Mouse (Mus musculus) kidney, postnatal 0 days (tissue): Measurements from ENCODE around the gene Vgll2. TPM values are rescaled to one million over a fixed set of nuclear protein-coding genes. Genes with fewer than 3 reads are reported as not detected.
A peak's percentile ranks its signal among the peaks of the same experiment; 100 is the strongest.

ENCODE experiments used
- ATAC-seq: fragments of 200-750 bp; cut with Nextera tagmentation; replicated peaks from 2 replicates; pipeline ENCODE4 v1.8.0; 2017; ENCODE audit warnings: low read depth, moderate number of reproducible peaks, moderate TSS enrichment, moderate library complexity; ENCODE audit not compliant: low FRiP score
- DNase-seq: peaks from one replicate; pipeline ENCODE4 v3.0.0-alpha.2; 2016; ENCODE audit warnings: low spot score
- H3K27ac ChIP-seq: fragments of 300-500 bp; sonication (generic); 2 replicates; pipeline ENCODE4 v1.5.1; 2014; ENCODE audit warnings: mild to moderate bottlenecking
- H3K27me3 ChIP-seq: fragments of 300-500 bp; sonication (generic); 2 replicates; pipeline ENCODE4 v1.6.1; 2014; ENCODE audit warnings: low read length, mixed read lengths; ENCODE audit not compliant: insufficient read depth
- H3K36me3 ChIP-seq: fragments of 300-500 bp; sonication (generic); 2 replicates; pipeline ENCODE4 v1.6.1; 2014; ENCODE audit warnings: low read length, mixed read lengths; ENCODE audit not compliant: insufficient read depth
- H3K4me1 ChIP-seq: fragments of 300-500 bp; sonication (generic); replicated peaks from 2 replicates; pipeline ENCODE4 v1.6.1; 2014; ENCODE audit warnings: antibody characterized with exemption, low read length, mixed read lengths; ENCODE audit not compliant: insufficient read depth
- H3K4me2 ChIP-seq: fragments of 300-500 bp; sonication (generic); 2 replicates; pipeline ENCODE4 v1.6.1; 2014; ENCODE audit warnings: mild to moderate bottlenecking, low read length, moderate library complexity, mixed read lengths
- H3K4me3 ChIP-seq: fragments of 300-500 bp; sonication (generic); replicated peaks from 2 replicates; pipeline ENCODE4 v1.5.1; 2014; ENCODE audit warnings: low read depth, low read length
- H3K9ac ChIP-seq: fragments of 300-500 bp; sonication (generic); 2 replicates; pipeline ENCODE4 v1.6.1; 2014; ENCODE audit warnings: low read depth, low read length
- H3K9me3 ChIP-seq: fragments of 300-500 bp; sonication (generic); replicated peaks from 2 replicates; pipeline ENCODE4 v1.6.1; 2016; ENCODE audit warnings: low read length, inconsistent platforms, mixed read lengths
- CTCF ChIP-seq: IDR thresholded peaks from 2 replicates; pipeline ENCODE4 v1.5.1; 2016; ENCODE audit warnings: antibody characterized with exemption, low read depth, mild to moderate bottlenecking, moderate library complexity
- WGBS: fragments of 180-500 bp; shearing (Covaris S2); extraction: QIAGEN DNeasy Blood & Tissue Kit; methylation state at CpG from one replicate; pipeline ENCODE4 v1.1.7; 2014; 5-methylcytosine and 5-hydroxymethylcytosine counted together
- polyA plus RNA-seq: library from polyadenylated mRNA; unstranded; fragments of >200 nt; fragmentation: Nextera tagmentation; extraction: Ambion mirVana; gene quantifications from 2 replicates; pipeline ENCODE4 v1.2.1, GENCODE M21; 2015

Gene Vgll2
- polyA plus RNA-seq, 1 experiment from 2014 or later = not detected

DNA sequence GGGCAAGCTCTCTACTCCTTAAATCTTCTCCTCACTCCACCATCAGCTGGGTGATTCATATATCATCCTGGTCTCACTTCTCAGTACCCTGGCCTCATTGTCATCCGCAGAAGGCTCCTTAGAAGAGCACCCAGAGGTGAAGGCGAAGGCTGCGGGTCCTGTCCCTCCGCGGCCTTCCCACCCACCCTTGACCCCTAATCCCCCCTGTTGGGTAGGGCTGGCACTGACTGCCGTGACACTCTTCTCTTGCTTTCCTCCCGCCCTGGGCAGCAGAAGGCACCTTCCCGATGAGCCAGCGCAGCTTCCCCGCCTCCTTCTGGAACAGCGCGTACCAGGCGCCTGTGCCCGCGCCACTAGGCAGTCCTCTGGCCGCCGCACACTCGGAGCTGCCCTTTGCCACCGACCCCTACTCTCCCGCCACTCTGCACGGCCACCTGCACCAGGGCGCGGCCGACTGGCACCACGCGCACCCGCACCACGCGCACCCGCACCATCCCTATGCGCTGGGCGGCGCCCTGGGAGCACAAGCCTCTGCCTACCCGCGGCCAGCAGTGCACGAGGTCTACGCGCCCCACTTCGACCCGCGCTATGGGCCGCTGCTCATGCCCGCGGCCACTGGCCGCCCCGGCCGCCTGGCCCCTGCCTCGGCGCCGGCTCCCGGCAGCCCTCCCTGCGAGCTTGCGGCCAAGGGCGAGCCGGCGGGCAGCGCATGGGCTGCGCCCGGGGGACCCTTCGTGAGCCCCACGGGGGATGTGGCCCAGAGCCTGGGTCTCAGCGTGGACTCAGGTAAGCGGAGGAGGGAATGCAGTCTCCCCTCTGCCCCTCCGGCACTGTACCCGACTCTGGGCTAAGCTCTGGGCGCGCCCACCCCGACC is 5.1 kb downstream of the Vgll2 start:
- H3K27ac ChIP-seq = no peak overlapping the region
- peak overlapping the region; percentile 31 for H3K4me3 ChIP-seq
- H3K9me3 ChIP-seq = no peaks in the 10 kb centered on the region
- H3K27me3 ChIP-seq = peaks cover 58% of the 10 kb centered on the region
- H3K4me1 ChIP-seq = no peaks in the 10 kb centered on the region; the same call in 1 of the 2 replicates
- 1% methylated on average over 63 of the region's 68 CpGs for WGBS
- H3K4me2 ChIP-seq = peak overlapping the region; percentile 41
- ATAC-seq (peak; percentile 69), DNase-seq (no peak)
- H3K9ac ChIP-seq = no peak overlapping the region
- no peaks in the 10 kb centered on the region for H3K36me3 ChIP-seq
- no peak for TF ChIP-seq CTCF

- no peaks in the 10 kb centered on the region; the same call in 1 of the 2 replicates for H3K4me1 ChIP-seq
- H3K9ac ChIP-seq = no peak overlapping the region
- no peak overlapping the region for H3K4me2 ChIP-seq
- H3K27me3 ChIP-seq = peaks cover 47% of the 10 kb centered on the region
- DNase-seq = no peak
- no peak overlapping the region for H3K27ac ChIP-seq
- no peak overlapping the region for H3K4me3 ChIP-seq
- WGBS = under 1% methylated on average over 11 of the region's 11 CpGs
- no peak for TF ChIP-seq CTCF
- no peaks in the 10 kb centered on the region for H3K9me3 ChIP-seq
- H3K36me3 ChIP-seq = no peaks in the 10 kb centered on the region
- no peak for ATAC-seq
These were observed 6.5 kb downstream of the Vgll2 start for GRCm38 (mm10) chr10:52028561-52029370.

DNA sequence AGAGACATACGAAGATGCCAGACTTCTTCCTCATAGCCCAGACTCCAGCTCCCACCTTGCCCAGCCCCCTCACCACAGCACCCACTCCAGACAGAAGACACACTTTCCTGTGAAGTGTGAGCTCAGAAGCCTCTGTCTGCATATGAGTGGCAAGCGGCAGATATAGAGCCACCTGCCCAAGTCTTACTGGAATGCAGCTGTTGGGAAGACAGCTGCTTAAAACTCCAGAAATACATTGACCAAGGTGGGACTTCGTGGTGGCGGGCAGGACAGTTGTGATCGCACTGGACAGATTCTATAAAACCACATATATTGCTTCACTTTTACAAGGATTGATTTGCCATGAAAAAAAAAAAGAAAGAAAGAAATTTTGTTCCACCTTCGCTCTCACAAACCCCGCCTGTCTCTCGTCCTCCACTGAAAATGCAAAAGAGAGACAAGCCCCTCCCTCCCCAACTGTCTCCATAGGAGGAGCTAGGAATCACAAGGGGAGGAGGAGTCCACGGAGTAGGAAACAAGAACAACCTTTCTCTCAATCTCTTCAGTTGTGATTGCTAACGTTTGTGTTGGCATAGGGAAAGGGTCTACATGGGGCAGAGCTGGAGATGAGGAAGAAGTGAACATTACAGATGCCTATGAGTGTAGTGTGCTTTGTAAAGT is 7.2 kb downstream of the Vgll2 start:
- no peak for DNase-seq

DNA sequence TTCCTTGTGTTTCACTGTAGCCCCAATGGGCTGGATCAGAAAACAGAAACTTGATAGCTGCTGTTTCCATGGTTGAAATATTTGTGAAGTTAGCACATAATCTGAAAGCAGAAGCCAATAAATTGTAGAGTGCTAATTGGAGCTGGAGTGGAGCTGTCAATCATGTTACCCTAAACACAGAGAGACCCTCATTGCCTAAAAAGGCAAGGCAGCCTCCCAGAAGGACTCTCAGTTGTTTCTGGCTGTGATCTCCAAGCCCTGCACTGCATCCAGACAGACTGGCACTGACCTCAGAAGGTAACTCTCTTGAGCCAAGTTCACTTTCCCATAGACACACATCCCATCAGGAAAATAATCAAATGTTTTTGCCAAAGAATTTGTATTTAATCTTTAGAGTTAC is 11.4 kb downstream of the Vgll2 start:
- no peaks in the 10 kb centered on the region for H3K4me1 ChIP-seq
- no peaks in the 10 kb centered on the region for H3K9me3 ChIP-seq
- H3K4me2 ChIP-seq = no peak overlapping the region
- no peak overlapping the region for H3K4me3 ChIP-seq
- H3K27me3 ChIP-seq = peaks cover 4% of the 10 kb centered on the region; the same call in 1 of the 2 replicates
- no peak overlapping the region for H3K9ac ChIP-seq
- ATAC-seq (no peak), DNase-seq (no peak)
- H3K36me3 ChIP-seq = no peaks in the 10 kb centered on the region
- TF ChIP-seq CTCF = no peak
- no peak overlapping the region for H3K27ac ChIP-seq

More for the DNA sequence above, 7.2 kb downstream of the Vgll2 start:
- Histone ChIP-seq H3K4me3 (no peak overlapping the region), H3K9ac (no peak overlapping the region), H3K4me1 (no peaks in the 10 kb centered on the region; the same call in 1 of the 2 replicates), H3K27ac (no peak overlapping the region), H3K36me3 (no peaks in the 10 kb centered on the region), H3K9me3 (no peaks in the 10 kb centered on the region), H3K4me2 (no peak overlapping the region), H3K27me3 (peaks cover 39% of the 10 kb centered on the region)
- WGBS = under 1% methylated on average over 10 of the region's 10 CpGs
- no peak for TF ChIP-seq CTCF
- ATAC-seq = no peak

DNA sequence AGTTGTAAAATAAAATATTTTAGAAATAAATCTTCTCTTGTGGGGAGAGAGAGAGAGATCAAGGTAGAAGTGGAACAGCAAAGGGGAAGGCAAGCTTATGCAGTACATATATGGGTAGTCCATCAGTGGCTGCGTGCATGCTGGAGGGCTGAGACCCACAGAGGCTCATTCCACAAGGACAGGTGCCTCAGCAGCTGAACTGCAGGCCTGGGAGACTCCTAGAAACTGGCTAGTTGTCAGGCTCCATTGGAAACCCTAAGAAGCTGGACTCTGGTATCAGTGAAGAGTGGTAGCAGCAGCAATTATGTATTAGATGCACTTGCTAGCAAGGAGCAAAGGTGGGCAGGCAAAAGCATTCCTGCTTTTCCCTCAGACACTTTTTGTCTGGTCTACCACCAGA is 17.1 kb downstream of the Vgll2 start:
- Histone ChIP-seq H3K36me3 (no peaks in the 10 kb centered on the region), H3K27ac (no peak overlapping the region), H3K4me3 (no peak overlapping the region), H3K4me2 (no peak overlapping the region), H3K27me3 (no peaks in the 10 kb centered on the region), H3K9me3 (no peaks in the 10 kb centered on the region), H3K9ac (no peak overlapping the region), H3K4me1 (no peaks in the 10 kb centered on the region)
- ATAC-seq = no peak
- TF ChIP-seq CTCF = no peak
- WGBS = 73% methylated on average over 1 of the region's 1 CpGs
- no peak for DNase-seq

DNA sequence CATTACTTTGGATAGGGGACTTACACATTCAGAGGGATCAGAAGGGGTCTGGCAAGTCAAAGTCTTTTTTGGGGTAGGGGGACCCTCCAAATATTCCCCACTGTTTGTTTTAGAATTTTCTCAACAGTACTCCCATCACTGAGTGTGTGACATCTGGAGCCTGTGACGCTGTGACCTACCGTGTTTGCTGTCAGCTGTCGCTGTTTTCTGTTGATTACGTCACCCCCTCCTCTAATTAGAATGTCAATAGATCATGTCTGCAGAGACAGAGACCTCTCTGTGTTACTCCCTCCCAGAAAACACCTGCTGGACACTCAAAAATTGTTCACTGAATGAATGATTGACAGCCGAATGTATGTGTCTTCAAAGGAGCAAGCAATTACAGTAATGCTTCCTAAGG is 20.8 kb downstream of the Vgll2 start:
- H3K27me3 ChIP-seq = no peaks in the 10 kb centered on the region
- no peak overlapping the region for H3K4me3 ChIP-seq
- H3K27ac ChIP-seq = no peak overlapping the region
- 85% methylated on average over 5 of the region's 5 CpGs for WGBS
- no peaks in the 10 kb centered on the region for H3K9me3 ChIP-seq
- H3K4me1 ChIP-seq = no peaks in the 10 kb centered on the region
- H3K9ac ChIP-seq = no peak overlapping the region
- TF ChIP-seq CTCF = no peak
- ATAC-seq = no peak
- H3K36me3 ChIP-seq = no peaks in the 10 kb centered on the region
- DNase-seq = no peak
- H3K4me2 ChIP-seq = no peak overlapping the region
